Mouse (Mus musculus): ENCODE data around the gene Fam32a. TPM values are rescaled to one million over a fixed set of nuclear protein-coding genes. Genes with fewer than 3 reads are reported as not detected.
A peak's percentile ranks its signal among the peaks of the same experiment; 100 is the strongest.

Gene Fam32a
- polyA plus RNA-seq (2015; fragmentation: Nextera tagmentation; extraction: Ambion mirVana) = 112 and 115 TPM in 2 replicates

- Histone ChIP-seq H3K9ac (peak within 1 kb of the TSS; percentile 58), H3K4me1 (peaks cover 16% of the 10 kb centered on the region), H3K4me2 (peak within 1 kb of the TSS; percentile 76), H3K4me3 (peak within 1 kb of the TSS; percentile 71), H3K36me3 (replicated peaks) (peaks cover 7% of the 10 kb centered on the region; the same call in 1 of the 2 replicates), H3K27me3 (replicated peaks) (peaks cover 14% of the 10 kb centered on the region), H3K9me3 (no peaks in the 10 kb centered on the region), H3K27ac (peak within 1 kb of the TSS; percentile 75)
- peak; percentile 98 for ATAC-seq (replicated peaks)
- 15% methylated on average over 39 of the region's 39 CpGs for WGBS
Measured at GRCm38 (mm10) chr8:72219541-72220363, at the start of gene Fam32a. Fam32a (plus strand) TSS chr8:72219730.

GRCm38 (mm10) chr8:72177346-72177925 lies 42.1 kb upstream of the Fam32a start:
- ATAC-seq (replicated peaks) = peak; percentile 59; the same call in 1 of the 2 replicates
- H3K4me3 ChIP-seq = no peak overlapping the region
- H3K36me3 ChIP-seq (replicated peaks) = peaks cover 59% of the 10 kb centered on the region
- 53% methylated on average over 5 of the region's 5 CpGs for WGBS
- H3K27me3 ChIP-seq (replicated peaks) = no peaks in the 10 kb centered on the region
- H3K9me3 ChIP-seq = no peaks in the 10 kb centered on the region
- H3K4me1 ChIP-seq = no peaks in the 10 kb centered on the region
- no peak overlapping the region for H3K27ac ChIP-seq
- no peak overlapping the region for H3K4me2 ChIP-seq
- H3K9ac ChIP-seq = no peak overlapping the region

- no peak overlapping the region for H3K4me3 ChIP-seq
- no peaks in the 10 kb centered on the region for H3K27me3 ChIP-seq (replicated peaks)
- peaks cover 16% of the 10 kb centered on the region for H3K36me3 ChIP-seq (replicated peaks)
- ATAC-seq (replicated peaks) = 0 out of 2 replicates have a peak, but pooled peaks have one; percentile 39
- no peaks in the 10 kb centered on the region for H3K4me1 ChIP-seq
- no peak overlapping the region for H3K27ac ChIP-seq
- H3K9ac ChIP-seq = no peak overlapping the region
- H3K9me3 ChIP-seq = no peaks in the 10 kb centered on the region
- no peak overlapping the region for H3K4me2 ChIP-seq
- 88% methylated on average over 2 of the region's 2 CpGs for WGBS
Measured at GRCm38 (mm10) chr8:72183554-72184202, 35.9 kb upstream of the Fam32a start.

- H3K4me2 ChIP-seq = no peak overlapping the region
- no peak overlapping the region for H3K4me3 ChIP-seq
- no peak overlapping the region for H3K27ac ChIP-seq
- H3K27me3 ChIP-seq (replicated peaks) = no peaks in the 10 kb centered on the region
- ATAC-seq (replicated peaks) = no peak
- no peaks in the 10 kb centered on the region for H3K4me1 ChIP-seq
- H3K36me3 ChIP-seq (replicated peaks) = no peaks in the 10 kb centered on the region
- H3K9me3 ChIP-seq = no peaks in the 10 kb centered on the region
- WGBS = 90% methylated on average over 2 of the region's 2 CpGs
- no peak overlapping the region for H3K9ac ChIP-seq
Measured at GRCm38 (mm10) chr8:72187793-72188331, 31.7 kb upstream of the Fam32a start.

GRCm38 (mm10) chr8:72189417-72190214 lies 29.9 kb upstream of the Fam32a start, which contains the start of gene Hsh2d:
Hsh2d (plus strand) TSS chr8:72189638.
- no peak within 1 kb of the TSS for H3K27ac ChIP-seq
- H3K27me3 ChIP-seq (replicated peaks) = no peaks in the 10 kb centered on the region
- no peaks in the 10 kb centered on the region for H3K4me1 ChIP-seq
- no peak within 1 kb of the TSS for H3K4me3 ChIP-seq
- no peaks in the 10 kb centered on the region for H3K36me3 ChIP-seq (replicated peaks)
- no peak within 1 kb of the TSS for H3K9ac ChIP-seq
- no peak within 1 kb of the TSS for H3K4me2 ChIP-seq
- 69% methylated on average over 12 of the region's 12 CpGs for WGBS
- no peak for ATAC-seq (replicated peaks)
- no peaks in the 10 kb centered on the region for H3K9me3 ChIP-seq

- Histone ChIP-seq H3K9me3 (no peaks in the 10 kb centered on the region), H3K4me1 (no peaks in the 10 kb centered on the region), H3K4me3 (no peak overlapping the region), H3K36me3 (replicated peaks) (no peaks in the 10 kb centered on the region), H3K27ac (no peak overlapping the region), H3K4me2 (no peak overlapping the region), H3K27me3 (replicated peaks) (no peaks in the 10 kb centered on the region), H3K9ac (no peak overlapping the region)
- ATAC-seq (replicated peaks) = no peak
- WGBS = 82% methylated on average over 2 of the region's 2 CpGs
Measured at GRCm38 (mm10) chr8:72190215-72190539, 29.4 kb upstream of the Fam32a start.

GRCm38 (mm10) chr8:72192065-72192464 lies 27.5 kb upstream of the Fam32a start:
- H3K4me2 ChIP-seq = no peak overlapping the region
- no peak overlapping the region for H3K9ac ChIP-seq
- H3K4me1 ChIP-seq = no peaks in the 10 kb centered on the region
- ATAC-seq (replicated peaks) = no peak
- no peak overlapping the region for H3K27ac ChIP-seq
- H3K36me3 ChIP-seq (replicated peaks) = no peaks in the 10 kb centered on the region
- H3K4me3 ChIP-seq = no peak overlapping the region
- no peaks in the 10 kb centered on the region for H3K27me3 ChIP-seq (replicated peaks)
- H3K9me3 ChIP-seq = no peaks in the 10 kb centered on the region

GRCm38 (mm10) chr8:72197997-72198396 lies 21.5 kb upstream of the Fam32a start:
- Histone ChIP-seq H3K9ac (no peak overlapping the region), H3K9me3 (peaks cover 7% of the 10 kb centered on the region; the same call in 1 of the 2 replicates), H3K27me3 (replicated peaks) (no peaks in the 10 kb centered on the region), H3K4me1 (no peaks in the 10 kb centered on the region), H3K4me2 (no peak overlapping the region), H3K4me3 (no peak overlapping the region), H3K27ac (no peak overlapping the region), H3K36me3 (replicated peaks) (no peaks in the 10 kb centered on the region)
- WGBS = 66% methylated on average over 8 of the region's 8 CpGs
- no peak for ATAC-seq (replicated peaks)

GRCm38 (mm10) chr8:72208582-72208981 lies 10.9 kb upstream of the Fam32a start:
- H3K9me3 ChIP-seq = peaks cover 3% of the 10 kb centered on the region; the same call in 1 of the 2 replicates
- WGBS = 75% methylated on average over 1 of the region's 1 CpGs
- ATAC-seq (replicated peaks) = no peak
- no peaks in the 10 kb centered on the region for H3K36me3 ChIP-seq (replicated peaks)
- H3K27ac ChIP-seq = no peak overlapping the region
- no peaks in the 10 kb centered on the region for H3K4me1 ChIP-seq
- no peak overlapping the region for H3K9ac ChIP-seq
- H3K27me3 ChIP-seq (replicated peaks) = no peaks in the 10 kb centered on the region
- H3K4me3 ChIP-seq = no peak overlapping the region
- H3K4me2 ChIP-seq = no peak overlapping the region

- no peaks in the 10 kb centered on the region for H3K4me1 ChIP-seq
- H3K9me3 ChIP-seq = no peaks in the 10 kb centered on the region
- 86% methylated on average over 4 of the region's 4 CpGs for WGBS
- H3K27ac ChIP-seq = no peak overlapping the region
- peaks cover 2% of the 10 kb centered on the region for H3K27me3 ChIP-seq (replicated peaks)
- H3K9ac ChIP-seq = no peak overlapping the region
- H3K4me3 ChIP-seq = no peak overlapping the region
- ATAC-seq (replicated peaks) = no peak
- H3K4me2 ChIP-seq = no peak overlapping the region
- H3K36me3 ChIP-seq (replicated peaks) = no peaks in the 10 kb centered on the region
Measured at GRCm38 (mm10) chr8:72210222-72210621, 9.3 kb upstream of the Fam32a start.

- Histone ChIP-seq H3K27ac (no peak overlapping the region), H3K4me2 (no peak overlapping the region), H3K27me3 (replicated peaks) (peaks cover 5% of the 10 kb centered on the region), H3K9me3 (no peaks in the 10 kb centered on the region), H3K36me3 (replicated peaks) (no peaks in the 10 kb centered on the region), H3K9ac (no peak overlapping the region), H3K4me3 (no peak overlapping the region), H3K4me1 (no peaks in the 10 kb centered on the region)
- ATAC-seq (replicated peaks) = no peak
- 66% methylated on average over 2 of the region's 2 CpGs for WGBS
Measured at GRCm38 (mm10) chr8:72210710-72211109, 8.8 kb upstream of the Fam32a start.

- Histone ChIP-seq H3K4me2 (no peak overlapping the region), H3K36me3 (replicated peaks) (no peaks in the 10 kb centered on the region), H3K9me3 (no peaks in the 10 kb centered on the region), H3K27ac (no peak overlapping the region), H3K9ac (no peak overlapping the region), H3K4me1 (no peaks in the 10 kb centered on the region), H3K4me3 (no peak overlapping the region), H3K27me3 (replicated peaks) (peaks cover 10% of the 10 kb centered on the region)
- ATAC-seq (replicated peaks) = no peak
- 90% methylated on average over 1 of the region's 1 CpGs for WGBS
Measured at GRCm38 (mm10) chr8:72211846-72212245, 7.7 kb upstream of the Fam32a start.
